Mouse (Mus musculus) left cerebral cortex, postnatal 14 days (tissue): ENCODE results near the gene Guca2a. TPM values are rescaled to one million over a fixed set of nuclear protein-coding genes. Genes with fewer than 3 reads are reported as not detected.
"Not testable (repeated sequence)": the region's sequence is repeated elsewhere in the genome, so short reads cannot be mapped to it uniquely, and the experiment has no call there.

Experiments
- DNase-seq, 2 experiments: peaks; one replicate each; pipeline ENCODE4 v3.0.0; 2021 to 2022; ENCODE audit warnings: low spot score in 2 of 2, mixed read lengths in 1 of 2
- intact Hi-C: fragments of 180-260 bp; cut with DNase I; formaldehyde crosslinking; loops from one replicate; pipeline ENCODE4 v1.15.1; 2025
- long read RNA-seq, 2 experiments: library from polyadenylated mRNA; stranded (forward); transcript quantifications; one replicate each; pipeline ENCODE4 v2.0.0; 2021
- total RNA-seq, 2 experiments: library from RNA; stranded (reverse); gene quantifications; 2 replicates each; pipeline ENCODE4 v1.2.3; 2021

Gene Guca2a
- not detected for total RNA-seq
- long read RNA-seq, experiment 1, result 0 reads
- long read RNA-seq, experiment 2, result 0 reads

DNA sequence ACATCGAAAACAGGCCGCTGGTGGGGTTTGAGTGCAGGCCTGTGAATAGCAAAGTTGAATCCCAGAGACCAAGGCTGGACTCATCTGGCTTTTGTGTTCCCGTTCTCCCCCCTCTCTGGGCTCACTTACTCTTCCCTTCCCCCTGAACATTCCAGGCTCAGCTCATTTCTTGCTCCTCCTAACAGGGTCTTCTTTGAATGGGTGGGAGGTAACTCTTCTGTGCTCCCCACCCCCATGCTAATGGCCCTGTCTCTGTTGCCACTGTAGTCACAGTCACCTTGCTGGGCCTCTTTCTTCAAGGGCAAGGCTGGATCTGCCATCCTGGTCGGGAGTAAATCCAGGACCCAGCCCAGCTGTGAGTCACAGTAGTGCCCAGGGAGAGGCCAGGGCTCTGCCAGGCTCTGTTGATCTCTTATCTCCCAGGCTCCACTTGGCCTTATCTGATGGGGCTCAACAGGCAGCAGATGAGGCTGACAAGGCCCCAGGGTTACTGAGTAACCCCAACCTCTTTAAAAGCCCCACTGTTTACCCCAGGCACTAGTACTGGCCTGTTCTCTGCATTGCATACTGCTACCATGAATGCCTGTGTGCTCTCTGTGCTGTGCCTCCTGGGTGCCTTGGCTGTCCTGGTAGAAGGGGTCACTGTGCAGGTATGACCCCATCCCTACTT, at the start of gene Guca2a:
Guca2a (plus strand) TSS at position 529 of the 670 bp plus-strand sequence.
- DNase-seq, result no peak
- intact Hi-C loops, result loop anchor here (10.0 kb wide), 2 partner anchors 257 to 467 kb away; no protein-coding TSS in a partner anchor

DNA sequence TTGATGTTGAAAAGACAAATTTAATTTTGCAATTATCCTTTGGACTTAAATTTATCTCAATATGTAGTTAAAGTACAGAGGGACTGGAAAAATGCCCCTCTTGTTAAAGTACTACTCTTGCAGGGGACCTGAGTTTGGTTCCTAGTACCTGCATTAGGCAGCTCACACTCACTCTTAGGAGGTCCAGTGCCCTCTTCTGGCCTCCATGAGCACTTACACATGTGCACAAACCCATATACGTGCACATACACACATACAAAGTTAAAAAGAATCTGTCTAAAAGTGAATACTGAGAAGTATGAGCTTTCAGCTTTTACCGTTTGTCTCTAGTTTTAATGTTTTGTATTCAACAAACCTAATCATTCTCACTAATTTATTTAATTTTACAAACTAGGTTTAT, 49.5 kb upstream of the Guca2a start:
- no peak for DNase-seq
- intact Hi-C loops, result no loop called here

DNA sequence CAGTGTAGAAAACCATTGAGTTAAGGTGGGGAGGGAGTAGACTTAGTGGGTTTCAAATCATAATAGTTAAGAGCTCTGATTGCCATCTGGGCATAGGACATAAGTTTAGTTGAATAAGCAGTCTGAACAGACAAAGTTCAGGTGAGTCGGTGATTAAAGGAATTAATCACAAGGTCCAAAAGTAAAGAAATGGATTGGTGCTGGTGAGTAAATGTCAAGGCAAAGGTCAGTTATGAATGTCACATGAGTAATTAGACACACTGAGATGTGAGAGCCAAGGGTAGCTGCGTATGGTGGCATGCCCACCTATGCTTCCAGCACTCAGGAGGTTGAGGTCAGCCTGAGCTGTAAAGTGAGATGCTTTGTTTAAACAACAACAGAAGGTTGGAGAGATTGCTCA, 48.1 kb upstream of the Guca2a start:
- DNase-seq, result no peak
- intact Hi-C loops, result no loop called here

DNA sequence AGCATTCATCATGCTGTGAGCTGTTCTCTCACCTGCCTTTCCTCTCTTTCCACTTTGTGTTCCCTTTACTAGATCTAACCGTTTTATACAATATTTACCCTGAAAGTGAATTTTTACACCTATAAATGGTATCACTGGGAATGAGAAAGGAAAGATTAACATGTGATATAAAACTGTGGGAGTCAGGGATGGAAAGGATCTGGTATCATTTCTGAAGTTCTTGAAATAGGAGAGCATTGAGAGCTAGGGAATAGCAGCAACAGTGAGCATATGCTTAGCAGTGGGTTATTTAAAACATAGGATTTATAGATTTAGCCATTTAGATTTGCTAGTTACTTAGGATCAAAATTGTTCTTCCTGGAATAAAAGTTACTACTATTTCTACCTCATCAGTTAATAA, 47.5 kb upstream of the Guca2a start:
- DNase-seq, result peak in 1 of 2 experiments; percentile 8

DNA sequence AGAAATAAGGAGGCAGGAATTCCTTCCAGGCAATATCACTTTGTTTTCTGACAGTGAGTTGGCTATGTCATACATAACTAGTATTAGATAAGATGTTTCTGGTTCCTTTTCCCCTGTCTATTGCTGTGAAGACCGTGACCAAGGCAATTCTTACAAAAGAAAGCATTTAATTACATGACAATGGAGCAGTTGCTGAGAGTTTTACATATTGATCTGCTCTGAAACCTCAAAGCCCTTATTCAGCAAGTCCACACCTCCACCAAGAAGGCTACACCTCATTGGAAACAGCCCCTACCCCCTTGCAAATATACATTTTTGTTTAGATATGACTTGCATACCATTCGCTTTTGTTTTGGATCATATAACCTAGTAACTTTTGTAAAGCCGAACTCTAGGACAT, 45.0 kb upstream of the Guca2a start:
- intact Hi-C loops, result no loop called here
- DNase-seq, result no peak

More for the DNA sequence above, 47.5 kb upstream of the Guca2a start:
- intact Hi-C loops, result no loop called here

DNA sequence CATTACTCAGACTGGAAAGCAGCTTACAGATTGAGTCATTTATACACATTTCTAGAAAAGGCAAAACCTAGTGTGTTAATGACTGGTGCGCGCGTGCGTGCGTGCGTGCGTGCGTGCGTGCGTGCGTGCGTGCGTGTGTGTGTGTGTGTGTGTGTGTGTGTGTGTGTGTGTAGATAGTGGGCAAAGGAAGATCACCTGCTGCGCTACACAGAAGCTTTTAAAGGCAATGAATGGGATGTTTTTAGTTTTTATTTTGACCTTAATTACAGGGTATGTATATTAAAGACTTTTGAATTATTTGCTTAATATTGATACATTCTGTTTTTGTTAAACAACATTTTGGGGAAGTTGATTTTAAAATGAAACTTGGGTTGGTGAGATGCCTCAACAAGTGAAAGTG, 43.2 kb upstream of the Guca2a start:
- no peak for DNase-seq
- intact Hi-C loops, result no loop called here

DNA sequence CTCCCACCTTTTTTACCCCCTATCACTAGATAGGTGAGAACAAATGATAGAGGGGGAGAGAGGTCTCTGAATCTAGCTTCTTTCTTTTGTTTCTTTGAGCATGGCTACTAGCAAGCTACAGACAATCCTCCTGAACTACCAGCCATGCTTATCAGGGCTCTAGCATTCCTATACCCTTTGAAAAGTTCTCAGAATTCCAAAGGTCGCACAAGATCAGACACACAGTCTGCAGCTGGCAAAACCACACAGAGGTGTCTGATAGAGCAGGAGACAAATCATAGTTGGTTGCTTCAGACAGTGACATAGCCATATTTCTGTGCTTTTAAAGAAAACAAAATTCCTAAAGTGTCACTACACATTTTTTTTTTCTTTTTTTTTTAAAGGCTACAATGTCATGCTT, 37.9 kb upstream of the Guca2a start:
- intact Hi-C loops, result no loop called here
- DNase-seq, result no peak

DNA sequence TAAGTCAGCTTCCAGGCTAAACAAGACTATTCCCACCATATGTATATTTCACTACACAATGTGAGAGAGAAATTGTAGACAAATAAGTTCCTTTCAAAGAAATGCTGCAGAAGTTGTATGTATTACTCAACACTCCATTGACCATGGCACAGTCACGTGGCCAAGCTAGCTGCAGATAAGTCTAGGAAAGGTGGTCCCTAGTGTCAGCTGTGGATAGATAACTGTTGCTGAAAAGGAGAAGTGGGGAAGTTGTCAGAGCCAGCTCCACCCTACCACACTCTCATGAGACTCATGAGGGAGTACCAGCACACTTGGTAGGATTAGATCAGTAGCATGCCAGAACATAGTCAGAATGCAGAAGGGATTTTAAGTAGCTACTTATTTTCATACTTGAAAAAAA, 28.0 kb upstream of the Guca2a start:
- DNase-seq, result no peak
- intact Hi-C loops, result no loop called here

DNA sequence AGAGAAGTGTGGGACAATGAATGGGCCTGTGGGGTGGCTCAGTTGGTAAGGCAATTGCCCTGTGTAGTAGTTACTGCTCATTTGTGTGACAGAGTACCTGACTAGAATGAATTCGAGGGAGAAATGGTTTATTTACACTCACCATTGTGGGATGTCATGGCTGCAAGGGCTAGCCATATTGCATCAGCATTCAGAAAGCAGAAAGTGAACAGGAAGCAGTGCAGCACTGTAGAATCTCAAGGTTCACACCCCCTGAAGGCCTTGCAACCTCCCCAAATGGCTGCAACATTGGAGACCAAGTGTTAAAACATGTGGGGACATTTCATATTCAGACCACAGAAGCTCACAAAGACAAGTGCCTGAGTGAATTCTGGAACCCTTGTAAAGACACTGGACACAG, 23.4 kb upstream of the Guca2a start:
- no peak for DNase-seq
- intact Hi-C loops, result no loop called here

DNA sequence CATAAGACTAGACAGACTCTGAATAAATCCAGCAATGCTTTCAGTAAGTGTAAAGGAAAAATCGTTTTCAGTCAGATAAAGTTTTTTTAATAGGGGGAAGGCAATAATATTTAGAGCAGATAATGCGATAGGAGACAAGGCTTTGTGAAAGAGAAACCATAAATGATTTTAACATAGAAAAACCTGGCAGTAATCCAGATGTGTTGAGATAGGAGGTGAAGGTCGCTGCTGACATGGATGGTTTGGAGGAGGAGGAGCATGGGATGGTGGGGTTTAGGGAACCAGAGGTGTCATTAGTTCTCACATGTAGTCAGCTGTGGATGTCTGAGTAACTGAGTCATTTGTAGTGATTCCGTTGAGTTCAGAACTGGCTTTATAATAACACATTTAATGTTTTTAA, 22.8 kb upstream of the Guca2a start:
- no peak for DNase-seq
- intact Hi-C loops, result no loop called here

DNA sequence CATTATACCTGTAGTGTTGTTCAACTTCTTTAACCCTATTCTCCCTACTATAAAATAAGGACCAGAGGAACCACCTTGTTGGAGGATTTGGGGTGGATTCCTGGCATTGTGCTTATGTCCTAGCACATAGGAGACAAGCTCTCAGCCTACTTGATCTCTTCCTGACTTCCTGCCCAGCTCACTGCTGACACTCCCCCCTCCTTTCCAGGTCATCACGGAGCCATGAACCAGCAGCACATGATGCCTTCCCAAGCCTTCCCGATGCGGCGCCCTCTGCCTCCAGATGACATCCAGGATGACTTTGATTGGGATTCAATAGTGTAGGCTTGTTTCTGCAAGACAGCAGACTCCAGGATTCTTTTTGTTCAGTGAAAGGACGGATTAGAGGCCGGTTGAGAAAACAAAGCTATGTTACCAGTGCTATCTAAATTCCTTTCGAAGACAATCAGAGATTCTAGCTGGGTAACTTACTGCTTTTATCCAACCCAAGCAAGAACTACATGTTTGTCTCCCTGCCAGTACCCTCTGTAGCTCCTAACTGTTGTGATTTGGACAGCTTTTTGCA, 11.3 kb upstream of the Guca2a start:
- DNase-seq, result no peak
- intact Hi-C loops, result no loop called here

DNA sequence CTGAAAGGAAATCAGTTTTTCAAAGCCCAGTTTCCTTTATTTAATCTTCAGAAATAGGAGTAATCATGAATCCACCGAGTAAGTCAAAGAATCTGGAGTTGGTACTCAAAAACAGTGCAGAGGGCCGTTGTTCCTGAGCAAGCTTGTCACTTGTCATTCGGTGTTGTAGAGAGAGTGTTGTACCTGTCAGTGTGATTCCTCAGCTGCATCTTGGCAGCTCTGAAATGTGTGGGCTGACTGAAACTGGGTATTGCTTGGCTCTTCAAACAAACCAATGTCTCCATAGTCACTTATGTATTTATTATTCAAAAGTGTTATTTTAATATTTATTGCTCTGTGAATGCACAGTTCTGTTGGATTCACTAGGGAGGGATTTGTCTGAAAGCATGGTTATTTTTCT, 10.6 kb upstream of the Guca2a start:
- intact Hi-C loops, result no loop called here
- no peak for DNase-seq

DNA sequence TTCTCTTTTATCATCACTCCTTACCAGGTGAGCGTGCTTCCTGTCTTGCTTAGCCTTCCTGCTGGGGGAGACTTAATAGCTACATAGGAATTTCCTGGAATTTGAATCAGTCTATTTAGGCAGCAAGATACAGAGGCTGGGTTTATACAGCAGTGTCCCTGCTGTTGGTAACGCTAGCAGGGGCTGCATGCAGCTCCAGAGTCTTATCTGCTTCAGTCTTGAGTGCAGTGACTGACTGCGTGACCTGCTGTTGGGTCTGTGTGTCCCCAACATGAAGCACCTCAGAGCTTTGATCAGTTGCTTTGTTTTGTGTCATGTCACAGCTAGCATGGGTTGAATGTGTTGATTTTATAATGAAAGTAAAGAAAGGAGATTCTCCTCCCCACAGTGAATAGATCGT, 10.2 kb upstream of the Guca2a start:
- intact Hi-C loops, result no loop called here
- no peak for DNase-seq

DNA sequence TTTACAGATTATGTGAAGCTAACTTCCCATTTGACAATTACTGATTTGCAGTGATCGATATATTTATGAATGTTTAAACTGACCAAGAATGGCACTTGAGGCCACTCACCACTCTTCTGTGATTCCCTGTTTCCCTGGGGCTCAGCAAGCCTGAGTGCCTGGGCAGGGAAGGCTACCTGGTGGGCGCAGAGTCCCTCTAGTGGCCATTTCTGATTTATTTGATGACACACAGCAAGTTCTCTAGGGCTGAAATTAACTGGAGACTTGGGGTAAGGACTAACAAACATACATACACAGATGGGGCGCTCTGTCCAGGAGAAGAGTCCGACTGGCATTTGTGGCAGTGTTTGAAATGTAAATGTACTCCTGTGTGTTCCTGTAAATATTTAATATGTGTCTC, 9.1 kb upstream of the Guca2a start:
- DNase-seq, intact Hi-C loops: not testable (repeated sequence)

DNA sequence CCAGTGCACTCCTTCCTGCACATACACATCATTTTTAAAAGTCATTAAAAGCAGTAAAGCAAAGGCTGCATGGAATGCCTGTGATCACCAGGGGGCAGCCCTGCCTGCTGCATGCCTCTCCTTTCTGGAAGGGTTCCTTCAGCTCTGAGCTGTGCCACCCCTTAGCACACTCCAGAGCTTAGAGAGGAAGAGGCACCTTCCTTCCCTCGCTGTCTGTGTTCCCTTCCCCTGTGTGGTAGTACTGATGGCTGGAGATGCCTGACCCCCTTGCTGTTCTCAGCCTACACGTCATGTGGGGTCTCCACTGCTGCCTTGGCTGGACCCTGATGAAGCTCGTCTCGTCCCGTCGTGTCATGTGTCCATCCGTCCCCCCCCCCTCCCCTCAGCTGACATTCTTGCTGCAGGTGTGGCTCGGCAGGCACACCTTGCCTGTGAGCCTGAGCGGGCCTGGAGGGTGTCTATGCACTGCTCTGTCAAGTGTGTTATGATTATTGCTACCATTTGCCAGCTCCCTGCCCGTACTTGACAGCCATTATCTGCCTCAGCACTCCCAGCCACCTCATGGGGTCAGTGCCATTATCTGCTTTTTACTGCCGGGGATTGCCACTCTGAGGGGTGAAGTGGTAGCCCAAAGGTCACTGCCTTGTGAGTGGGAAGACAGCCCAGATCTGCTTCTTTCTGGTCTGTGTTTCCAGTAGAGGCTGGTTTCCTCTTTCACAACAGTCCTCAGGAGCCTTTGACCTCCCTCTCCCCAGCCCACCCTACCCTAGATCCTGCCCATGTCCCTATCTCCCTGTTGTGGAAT, 6.2 kb upstream of the Guca2a start:
- intact Hi-C loops, result loop anchor here (10.0 kb wide), 2 partner anchors 263 to 473 kb away; no protein-coding TSS in a partner anchor
- peak; percentile 66 to 79 for DNase-seq

DNA sequence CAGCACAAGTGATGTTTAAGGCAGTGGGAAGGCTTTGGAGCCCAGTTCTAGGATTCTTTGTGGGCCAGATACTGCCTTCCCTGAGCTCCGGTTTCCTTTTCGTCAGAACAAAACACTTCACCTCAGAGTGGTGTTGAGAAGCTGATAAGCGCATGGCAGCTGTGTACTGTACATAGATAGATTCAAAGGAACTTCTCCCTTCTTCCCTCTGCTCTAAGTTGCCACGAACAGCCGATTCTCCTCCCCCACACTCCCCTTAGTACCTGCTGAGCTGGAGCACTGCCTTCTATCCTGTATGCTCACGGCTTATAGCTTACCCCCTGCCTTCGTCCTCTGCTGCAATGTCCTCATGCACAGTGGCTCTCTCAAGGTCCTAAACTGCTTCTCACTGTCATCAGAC, 4.8 kb upstream of the Guca2a start:
- intact Hi-C loops, result loop anchor here (10.0 kb wide), 2 partner anchors 262 to 472 kb away; no protein-coding TSS in a partner anchor
- DNase-seq, result no peak

DNA sequence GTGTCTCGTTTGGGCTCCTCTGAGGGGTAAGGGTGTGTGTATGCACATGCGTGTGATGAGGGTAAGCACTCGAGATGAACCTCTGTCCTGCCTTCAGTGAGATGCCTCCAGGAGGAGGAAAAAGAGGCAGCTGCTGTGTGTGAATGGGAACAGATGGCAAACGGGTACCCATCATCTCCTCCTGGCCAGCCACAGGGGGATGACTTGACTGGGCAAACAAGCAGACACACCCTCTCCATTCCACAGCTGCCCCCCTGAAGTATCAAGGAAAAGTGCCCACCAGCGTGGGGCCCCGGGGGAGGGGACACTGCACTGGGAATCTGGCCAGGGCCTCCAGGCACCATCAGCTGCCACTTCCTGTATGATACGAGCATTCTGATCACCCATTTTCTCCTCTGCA, 4.2 kb upstream of the Guca2a start:
- intact Hi-C loops, result loop anchor here (10.0 kb wide), 2 partner anchors 261 to 471 kb away; no protein-coding TSS in a partner anchor
- no peak for DNase-seq

DNA sequence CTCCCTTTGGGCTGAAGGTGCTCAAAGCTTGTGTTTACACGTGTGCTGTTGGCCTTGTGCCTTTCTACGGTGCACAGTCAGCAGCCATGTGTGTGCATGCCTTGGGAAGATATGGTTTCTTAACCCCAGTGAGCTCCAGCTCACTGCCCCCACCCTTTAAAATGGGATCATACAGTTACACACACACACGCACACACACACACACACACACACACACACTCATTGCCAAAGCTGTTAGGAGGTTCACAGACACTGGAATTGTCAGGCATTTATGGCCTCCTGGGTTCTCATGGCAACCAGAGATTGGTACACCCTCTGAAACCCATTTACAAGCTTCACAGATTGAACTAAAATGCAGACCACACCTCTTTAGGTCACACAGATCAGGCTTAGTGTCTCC, 3.6 kb upstream of the Guca2a start:
- intact Hi-C loops, result loop anchor here (10.0 kb wide), 2 partner anchors 261 to 471 kb away; no protein-coding TSS in a partner anchor
- no peak for DNase-seq

DNA sequence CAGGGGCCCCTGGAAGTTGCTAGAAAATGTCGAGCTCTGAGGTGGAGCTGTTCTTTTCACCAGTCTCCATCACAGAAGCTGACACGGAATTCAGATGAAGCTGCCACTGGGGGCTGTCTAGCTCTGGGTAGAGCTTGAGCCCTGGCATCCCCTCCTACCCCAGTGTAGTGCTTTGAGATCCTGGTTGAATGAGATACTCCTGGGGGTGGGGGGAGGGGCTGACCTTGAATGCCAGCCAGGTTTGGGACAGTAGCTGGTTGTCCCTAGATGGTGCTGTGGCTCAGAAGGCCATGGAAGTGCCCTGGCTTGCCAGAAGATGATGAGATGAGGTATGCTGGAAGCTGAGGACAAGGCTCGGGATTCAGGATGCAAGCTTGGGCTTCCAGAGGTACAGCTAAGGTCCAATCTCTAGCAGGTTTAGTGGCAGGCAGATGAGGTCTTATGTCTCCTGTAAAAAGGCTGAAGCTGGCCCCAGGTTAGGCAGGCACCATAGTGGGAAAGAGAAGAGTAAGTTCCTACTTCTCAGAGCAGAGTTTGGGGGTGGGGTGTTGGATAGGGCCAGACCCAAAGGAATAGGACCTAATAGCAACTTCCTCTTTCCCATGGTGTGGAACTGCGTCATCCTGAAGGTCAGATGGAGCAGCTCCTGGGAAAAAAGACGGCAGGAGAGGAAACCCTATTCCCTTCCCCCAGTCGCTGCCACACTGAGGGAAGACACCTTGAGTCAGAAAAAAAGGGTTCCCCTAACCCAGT, 2.4 kb upstream of the Guca2a start:
- no peak for DNase-seq
- intact Hi-C loops, result loop anchor here (10.0 kb wide), 2 partner anchors 260 to 470 kb away; no protein-coding TSS in a partner anchor

DNA sequence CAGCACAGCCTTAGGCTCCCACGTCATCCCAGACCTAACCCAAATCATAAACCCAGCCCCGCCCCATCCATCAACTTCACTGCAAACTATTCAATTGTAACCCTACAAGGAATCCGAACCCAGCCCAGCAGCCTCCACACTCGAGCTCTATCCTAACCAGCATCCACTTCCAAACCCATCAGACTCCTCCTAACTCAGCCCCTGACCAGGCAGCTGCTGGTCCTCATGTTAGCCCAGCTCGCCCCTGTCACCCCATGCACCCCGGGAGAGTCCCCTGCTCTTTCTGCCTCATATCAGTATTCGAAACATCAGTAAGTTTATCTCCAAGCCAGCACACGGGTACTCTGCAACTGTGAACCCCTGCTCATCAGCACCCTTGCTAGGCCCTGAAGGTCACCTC, 1.8 kb upstream of the Guca2a start:
- intact Hi-C loops, result loop anchor here (10.0 kb wide), 2 partner anchors 259 to 469 kb away; no protein-coding TSS in a partner anchor
- DNase-seq, result no peak
